Mouse (Mus musculus) liver, adult 2 months (tissue): ENCODE measurements around the gene Cacna1c.

Experiments
- CTCF ChIP-seq: fragments of 200-500 bp; IDR thresholded peaks from 2 replicates; pipeline ENCODE4 v1.5.1; 2011; ENCODE audit warnings: low read depth, low read length, control low read depth
- POLR2A ChIP-seq: fragments of 200-500 bp; IDR thresholded peaks from 2 replicates; pipeline ENCODE4 v1.6.1; 2011; ENCODE audit warnings: low read length, control low read depth; ENCODE audit not compliant: insufficient read depth; ENCODE audit errors: extremely low read depth

GRCm38 (mm10) chr6:118767698-118768097 lies 428.5 kb downstream of the Cacna1c start:
- TF ChIP-seq CTCF (no peak), POLR2A (no peak)
